Mouse (Mus musculus) embryo, embryonic 10.5 days (tissue): ENCODE measurements around the gene Atxn7.
"Not testable (repeated sequence)": the region's sequence is repeated elsewhere in the genome, so short reads cannot be mapped to it uniquely, and the experiment has no call there.

ENCODE experiments used
- DNase-seq: peaks from one replicate; pipeline ENCODE4 v3.0.0-alpha.2; 2015; ENCODE audit warnings: low spot score

Atxn7 gene

DNA sequence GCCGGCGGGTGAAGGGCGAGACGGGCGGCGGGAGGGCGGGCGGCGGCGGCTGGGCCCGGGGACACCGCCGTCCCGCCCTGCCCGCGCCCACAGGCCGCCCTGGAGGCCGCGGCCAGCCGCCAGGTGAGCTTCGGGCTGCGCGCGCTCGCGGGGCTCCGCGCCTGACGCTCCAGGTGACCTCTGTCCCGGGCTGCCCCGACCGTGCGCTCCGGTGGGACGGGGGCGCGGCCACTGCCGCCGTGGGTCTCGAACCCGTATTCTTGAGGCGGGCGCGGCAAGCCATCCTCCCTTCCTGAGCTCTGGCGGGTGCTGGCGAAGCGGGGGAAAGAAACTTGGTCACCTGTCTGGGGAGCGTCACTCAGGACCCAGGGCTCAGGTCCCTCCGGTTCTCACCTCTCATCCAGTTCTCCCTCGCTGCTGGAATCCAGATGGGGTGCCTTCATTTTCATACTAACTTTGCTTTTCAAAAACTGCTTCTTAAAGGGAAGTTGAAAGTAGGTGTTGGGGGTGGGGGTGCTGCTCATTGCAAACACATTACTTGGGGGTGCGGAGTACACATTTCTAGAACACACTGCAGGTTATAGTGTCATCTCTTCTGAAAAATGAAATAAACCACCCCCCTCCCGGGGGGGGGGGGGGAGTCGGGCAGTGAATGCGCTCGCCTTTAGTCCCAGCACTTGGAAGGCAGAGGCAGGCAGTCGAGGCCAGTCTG is at the start of gene Atxn7, which contains the start of gene Thoc7:
TSS of gene Atxn7 (plus strand) at position 40 of the 712 bp plus-strand sequence.
TSS of gene Thoc7 (minus strand) at position 452 of the 712 bp plus-strand sequence.
- peak; percentile 46 for DNase-seq

DNA sequence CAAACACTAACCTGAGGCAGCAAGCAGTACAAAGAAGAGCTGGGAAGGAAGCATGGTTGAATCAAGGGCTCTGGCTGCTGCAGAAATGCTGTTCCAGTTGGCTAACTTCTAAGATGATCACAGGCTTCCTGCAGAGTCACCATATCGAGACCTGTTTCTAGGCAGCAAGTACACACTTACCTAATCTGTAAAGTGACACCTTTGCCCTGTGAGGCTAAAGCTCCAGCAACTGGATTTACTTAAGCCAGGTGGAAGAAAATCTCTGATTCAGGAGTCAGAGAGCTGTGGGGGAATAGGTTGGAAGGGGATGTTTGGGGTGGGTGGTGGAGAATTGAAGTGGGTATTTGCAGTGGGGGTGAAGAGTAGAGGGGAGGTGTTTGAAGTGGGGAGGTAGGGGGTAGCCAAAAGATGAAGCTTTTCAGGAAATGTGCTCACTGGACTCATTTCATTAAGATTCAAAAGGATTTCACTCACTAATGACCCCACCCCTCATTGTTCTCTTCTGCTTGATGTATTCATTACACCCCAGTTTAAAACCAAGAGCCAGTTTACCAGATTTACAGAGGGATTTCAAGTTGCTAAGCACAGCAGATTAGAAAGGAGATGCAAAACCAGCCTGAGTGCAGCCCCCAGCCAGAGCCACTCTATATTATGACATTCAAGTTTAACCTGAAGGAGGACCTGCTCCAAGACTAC is 46.7 kb upstream of the Atxn7 start, which contains the start of gene Gm281:
TSS of gene Gm281 (minus strand) at position 92 of the 696 bp plus-strand sequence.
- DNase-seq, result no peak

DNA sequence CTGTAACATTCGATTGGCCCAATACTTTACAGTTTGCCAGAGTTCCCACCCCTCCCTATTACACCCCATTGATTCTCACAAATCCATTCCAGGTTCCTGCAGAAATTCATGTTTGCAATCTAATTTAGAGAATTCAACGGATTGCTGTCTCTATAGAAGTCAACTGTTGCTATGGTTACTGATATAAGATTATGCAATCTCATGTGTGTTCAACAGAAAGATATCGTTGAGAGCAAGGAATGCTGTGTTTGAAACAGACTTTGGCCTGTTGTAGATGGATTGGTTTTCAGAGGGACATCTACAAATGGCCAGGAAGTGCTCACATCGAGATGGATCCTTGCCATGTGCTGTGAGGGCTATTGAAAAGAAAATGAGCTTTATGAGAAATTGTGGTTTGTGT is 46.0 kb upstream of the Atxn7 start:
- DNase-seq, result no peak

DNA sequence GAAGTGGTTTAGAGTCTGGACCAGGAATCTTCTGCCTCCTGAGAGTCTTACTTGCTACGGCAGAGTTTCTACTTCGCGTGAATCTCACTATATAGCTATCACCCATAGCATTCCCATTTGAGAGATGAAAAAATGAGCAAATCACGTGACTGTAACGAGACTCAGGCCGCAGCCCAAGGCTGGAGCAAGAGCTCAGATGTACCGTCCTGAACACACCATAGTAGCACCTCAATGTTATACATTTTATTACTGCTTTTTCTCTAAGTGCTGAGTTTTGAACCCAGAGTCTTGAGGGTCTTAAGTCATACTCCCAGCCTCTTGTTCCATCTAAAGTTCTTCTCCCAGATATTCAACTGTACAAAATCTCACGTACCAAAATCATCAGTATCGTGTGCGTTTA is 44.0 kb upstream of the Atxn7 start:
- DNase-seq, result no peak

DNA sequence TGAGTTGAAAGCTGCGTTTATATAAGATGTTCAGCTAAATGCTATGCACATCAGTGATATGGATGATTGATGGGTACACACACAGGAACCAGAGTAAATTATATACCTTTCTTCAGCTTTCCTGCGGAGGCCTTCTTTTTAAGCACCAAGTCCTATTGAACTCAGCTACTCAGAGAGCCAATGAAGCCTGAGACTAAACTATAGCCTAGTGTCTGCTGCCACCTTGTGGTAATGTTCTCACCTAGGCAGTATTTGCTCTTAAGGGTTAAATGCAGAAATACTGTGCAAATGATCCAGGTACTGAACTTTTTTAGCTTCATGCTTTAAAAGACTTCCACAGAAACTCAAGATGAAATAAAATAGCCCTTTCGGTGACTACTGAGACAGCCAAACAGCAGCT is 43.6 kb upstream of the Atxn7 start:
- DNase-seq, result peak; percentile 92

DNA sequence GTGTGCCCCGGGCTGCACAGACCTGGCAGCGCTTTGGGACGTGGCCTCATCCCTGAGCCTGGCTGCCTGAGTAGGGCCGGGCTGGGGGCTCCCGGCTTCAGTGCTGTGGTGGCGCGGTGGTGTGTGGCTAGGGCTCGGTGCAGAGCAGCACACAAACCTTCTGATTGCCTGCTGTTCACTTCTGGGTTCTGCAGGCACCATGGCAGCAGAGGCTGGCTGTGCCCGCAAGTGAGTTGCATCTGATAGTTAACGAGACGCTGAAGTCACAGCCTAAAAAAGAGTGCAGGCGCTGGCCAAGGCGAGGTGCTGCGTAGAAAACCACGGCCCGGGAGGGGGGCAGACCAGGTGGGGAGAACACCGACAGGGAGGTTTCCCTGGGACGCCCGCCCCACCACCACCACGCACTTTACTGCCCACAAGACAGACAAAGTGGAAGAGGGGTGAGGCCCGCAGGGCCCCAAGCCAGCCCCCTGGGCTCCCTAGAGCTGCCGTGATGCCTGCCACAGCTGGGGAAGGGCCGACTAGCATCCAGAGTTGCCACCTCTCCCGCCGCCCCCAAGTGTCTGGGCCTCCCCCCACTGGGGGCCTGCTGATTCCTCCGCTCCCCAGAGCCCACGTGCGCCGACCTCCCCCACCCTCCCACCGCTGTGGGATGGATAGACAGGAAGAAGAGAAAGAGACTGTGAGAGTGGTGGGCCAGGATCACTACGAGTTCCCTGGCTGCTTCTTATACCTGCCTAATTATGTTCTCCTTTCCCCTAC is 27.8 kb upstream of the Atxn7 start:
- DNase-seq, result no peak

DNA sequence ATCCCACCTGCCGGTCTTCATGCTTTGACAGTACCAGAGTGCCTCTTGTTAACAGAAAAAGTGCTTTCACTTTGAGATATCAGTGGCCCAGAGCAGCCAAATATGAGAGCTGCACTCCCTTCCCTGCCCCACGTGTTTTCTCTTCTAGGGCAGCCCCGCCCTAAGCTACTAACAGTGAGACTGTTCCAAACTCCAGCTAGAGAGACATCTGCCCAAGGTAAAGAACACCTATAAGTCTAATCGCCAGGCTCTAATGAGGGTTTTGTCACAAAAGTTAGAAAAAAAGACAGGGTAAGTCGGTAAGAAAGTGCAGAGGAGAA is 27.2 kb upstream of the Atxn7 start:
- DNase-seq, result no peak

DNA sequence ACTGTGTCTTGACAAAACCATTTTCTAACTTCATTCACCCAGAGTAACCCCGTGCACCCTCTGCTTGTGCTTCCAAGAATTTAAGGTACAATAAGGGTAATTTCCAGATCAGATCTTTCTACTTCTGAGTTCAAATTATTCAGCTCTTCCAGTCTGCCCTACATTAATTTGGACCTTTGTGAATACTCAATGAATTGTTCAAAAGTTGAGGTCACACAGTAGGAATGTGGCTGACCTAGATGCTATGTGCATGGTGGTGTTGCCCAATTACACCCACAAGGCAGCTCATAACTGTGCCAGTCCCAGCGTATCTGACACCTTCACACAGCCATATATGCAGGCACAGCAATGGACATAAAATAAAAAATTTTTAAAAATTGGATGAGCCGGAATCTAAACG is 16.6 kb upstream of the Atxn7 start:
- DNase-seq, result no peak

DNA sequence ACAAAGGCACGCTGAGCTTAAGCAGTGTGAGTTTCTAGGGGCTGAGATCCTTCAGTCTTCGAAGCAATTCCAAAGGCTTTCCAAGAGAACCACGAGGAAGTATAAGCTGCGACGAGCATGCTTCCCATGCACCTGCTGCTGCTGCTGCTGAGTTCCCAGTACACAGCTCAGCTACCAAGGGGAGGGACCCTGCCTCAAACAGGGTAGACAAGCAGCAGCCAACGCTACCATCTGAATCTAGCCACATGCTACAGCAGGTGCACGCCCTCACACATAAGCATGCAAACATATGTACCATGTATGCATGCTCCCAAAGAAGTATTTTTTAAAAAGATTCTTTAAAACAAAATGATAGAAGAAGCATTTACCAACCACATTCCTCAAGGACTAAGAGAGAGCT is 12.9 kb upstream of the Atxn7 start:
- no peak for DNase-seq

DNA sequence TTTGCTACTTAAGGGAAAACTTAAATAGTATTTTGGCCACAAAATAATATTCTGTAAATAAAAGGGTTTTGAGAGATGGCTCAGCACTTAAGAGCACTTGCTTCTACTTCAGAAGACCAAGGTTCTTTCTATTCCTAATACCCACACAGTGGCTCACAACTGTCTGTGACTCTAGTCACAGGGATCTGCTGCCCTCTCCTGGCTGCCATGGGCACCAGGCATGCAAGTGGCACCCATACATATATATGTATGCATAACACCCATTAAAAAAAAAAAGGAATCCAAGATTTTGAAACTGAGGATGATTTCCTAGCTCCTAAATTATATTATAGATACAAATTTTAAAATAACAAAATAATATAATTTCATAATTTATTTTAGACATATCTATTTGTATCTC is 10.8 kb upstream of the Atxn7 start:
- peak; percentile 48 for DNase-seq

DNA sequence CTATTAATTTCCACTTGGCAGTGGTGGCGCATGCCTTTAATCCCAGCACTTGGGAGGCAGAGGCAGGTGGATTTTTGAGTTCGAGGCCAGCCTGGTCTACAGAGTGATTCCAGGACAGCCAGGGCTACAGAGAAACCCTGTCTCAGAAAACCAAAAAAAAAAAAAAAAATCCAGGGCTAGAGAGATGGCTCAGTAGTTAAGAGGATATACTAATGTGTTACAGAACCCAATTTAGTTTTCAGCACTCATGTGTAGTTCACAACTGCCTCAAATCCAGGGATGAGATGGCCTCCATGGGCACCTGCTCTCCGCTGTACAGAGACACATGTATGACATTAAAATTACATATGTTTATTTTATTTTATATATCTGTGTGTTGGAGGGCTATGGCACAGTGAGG is 9.1 kb upstream of the Atxn7 start:
- DNase-seq, result not testable (repeated sequence)

DNA sequence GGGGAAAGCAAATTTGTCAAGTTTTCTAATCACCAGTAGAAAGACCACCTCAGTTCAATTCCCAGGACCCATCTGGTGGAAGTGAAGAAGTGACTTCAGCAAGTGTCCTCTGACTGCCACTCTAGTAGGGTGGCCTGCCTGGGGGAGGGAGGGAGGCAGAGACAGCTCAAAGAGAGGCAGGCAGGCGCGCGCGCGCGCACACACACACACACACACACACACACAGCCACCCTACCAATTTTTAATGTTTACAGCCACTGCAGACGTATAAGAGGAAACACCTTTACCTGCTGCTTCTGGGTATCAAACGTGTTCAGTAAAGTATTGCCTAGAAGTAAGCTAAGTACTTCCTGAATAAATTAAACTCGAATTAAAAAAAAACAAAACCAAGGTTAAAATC is 1.2 kb upstream of the Atxn7 start:
- peak; percentile 61 for DNase-seq

DNA sequence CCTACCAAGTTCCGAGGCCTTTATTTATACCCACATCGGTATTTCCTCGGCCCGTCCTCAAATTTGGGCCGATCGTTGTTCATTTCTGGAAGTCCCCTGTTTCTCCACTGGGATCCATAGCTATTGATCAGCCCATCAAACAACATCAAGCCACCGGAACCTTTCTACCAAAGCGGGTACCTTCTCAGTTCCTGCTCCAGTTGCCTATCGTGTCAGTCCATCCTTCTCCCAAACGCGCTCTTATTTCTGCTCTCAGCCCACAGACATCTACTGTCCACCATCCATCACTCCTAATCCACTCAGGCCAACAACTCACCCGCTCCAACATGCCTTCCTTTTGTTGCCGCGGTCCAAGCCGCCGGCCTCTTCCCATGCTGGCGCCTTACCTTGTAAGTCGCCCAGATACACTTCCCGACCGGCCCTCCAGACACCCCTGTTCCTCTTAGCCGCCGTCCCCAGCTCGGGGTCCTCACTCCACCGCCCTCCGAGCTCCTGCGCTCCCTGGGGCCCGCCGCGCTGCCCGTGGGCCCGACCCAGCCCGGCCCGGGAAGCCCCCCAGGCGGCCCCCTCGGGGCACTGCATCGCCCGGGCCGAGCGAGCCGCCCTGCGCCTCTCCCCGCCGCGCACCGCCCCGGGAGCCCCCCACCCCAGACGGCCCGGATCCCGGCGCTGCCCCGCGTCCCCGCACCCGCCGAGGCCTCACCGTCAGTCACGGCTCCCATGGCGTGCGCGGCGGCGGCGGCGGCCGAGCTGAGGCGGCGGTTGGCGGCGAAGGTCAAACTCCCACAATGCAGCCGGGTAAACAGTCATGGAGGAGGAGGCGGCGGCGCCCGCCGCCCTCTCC is 536 bp upstream of the Atxn7 start:
- DNase-seq, result peak; percentile 71

DNA sequence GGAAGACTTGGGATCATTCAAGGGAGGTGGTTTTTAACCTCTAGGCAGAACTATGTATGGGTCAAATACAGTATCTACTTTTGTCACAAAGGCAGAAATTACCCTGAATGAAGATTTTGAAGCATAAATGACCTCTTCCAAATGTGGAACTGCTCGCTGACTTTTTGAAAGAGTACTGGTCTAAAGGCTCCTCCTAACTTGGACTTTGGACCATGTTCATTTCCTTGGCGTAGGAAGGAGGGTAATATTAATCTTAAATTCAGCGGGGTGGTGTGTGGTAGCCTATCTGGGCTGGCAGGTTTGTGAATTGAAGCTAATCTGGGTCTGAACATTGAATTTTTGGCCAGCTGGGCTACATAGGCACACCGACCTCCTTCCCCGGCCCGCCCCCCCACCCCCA is 1.2 kb downstream of the Atxn7 start:
- DNase-seq, result no peak

DNA sequence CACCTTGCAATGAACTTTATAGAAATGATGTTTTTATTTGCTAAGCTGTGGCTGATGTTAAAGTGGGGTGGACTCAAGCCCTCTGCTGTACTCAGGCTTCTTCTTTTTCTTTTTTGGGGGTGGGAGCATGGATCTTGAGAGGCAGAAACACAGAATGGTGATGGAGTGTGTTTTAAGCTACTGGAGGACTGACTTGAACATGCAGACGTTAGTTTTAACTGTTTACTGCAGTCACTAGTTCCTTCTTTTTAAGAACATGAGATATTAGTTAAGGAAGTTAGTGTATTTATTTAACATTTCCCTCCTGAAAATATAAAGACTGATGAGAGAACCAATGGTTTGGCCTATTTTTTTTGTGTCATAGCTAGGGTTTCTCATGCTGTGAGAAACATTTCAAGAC is 2.3 kb downstream of the Atxn7 start:
- no peak for DNase-seq

DNA sequence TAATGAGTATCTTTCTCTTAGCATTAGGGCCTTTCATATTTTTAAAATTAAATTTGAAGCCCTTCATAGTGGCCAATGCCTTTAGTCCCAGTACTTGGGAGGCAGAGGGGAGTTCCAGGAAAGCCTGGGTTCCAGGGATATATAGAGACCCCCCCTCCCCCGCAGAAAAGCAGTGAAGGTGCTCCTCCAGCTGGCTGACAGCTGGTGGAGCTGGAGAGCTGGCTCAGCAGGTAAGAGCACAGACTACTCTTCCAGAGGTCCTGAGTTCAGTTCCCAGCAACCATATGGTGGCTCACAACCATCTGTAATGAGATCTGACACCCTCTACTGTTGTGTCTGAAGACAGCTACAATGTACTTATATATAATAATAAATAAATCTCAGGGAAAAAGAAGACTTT is 6.4 kb downstream of the Atxn7 start:
- DNase-seq, result no peak

DNA sequence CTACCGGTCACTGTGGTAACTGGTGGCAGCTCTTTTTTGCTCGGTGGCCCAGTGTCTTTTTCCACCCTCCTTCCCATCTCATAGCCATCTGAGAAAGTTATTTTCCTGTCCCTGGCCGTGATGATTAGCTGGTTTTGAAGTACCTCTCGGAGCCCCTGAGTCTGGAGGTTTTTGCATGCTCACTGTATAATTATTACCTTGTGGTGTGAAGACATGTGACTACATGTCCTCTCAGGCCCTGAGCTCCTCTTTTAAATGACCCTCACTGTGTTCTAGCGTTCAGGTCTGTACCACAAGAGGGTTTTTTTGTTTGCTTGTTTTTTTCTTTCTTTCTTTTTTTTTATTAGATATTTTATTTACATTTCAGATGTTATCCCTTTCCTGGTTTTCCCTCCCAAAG is 7.2 kb downstream of the Atxn7 start:
- no peak for DNase-seq

DNA sequence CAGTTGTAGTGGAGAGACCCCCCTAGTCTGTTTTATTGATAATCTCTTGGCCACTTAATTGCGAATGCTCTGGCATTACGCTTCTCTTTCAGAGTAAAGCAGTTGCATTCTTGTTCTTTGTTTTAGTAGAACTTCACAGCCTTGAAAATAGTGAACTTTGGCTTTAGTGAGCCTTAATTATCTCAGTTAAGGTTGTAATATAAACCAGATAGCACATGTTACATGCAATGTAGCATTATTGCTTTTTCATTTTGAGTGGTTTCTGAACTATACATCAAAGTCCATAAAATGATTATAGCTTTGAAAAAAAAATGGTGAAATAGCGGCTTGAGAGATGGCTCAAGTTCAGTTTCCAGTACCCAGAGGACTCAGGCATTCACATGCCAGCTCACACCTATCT is 9.3 kb downstream of the Atxn7 start:
- no peak for DNase-seq

DNA sequence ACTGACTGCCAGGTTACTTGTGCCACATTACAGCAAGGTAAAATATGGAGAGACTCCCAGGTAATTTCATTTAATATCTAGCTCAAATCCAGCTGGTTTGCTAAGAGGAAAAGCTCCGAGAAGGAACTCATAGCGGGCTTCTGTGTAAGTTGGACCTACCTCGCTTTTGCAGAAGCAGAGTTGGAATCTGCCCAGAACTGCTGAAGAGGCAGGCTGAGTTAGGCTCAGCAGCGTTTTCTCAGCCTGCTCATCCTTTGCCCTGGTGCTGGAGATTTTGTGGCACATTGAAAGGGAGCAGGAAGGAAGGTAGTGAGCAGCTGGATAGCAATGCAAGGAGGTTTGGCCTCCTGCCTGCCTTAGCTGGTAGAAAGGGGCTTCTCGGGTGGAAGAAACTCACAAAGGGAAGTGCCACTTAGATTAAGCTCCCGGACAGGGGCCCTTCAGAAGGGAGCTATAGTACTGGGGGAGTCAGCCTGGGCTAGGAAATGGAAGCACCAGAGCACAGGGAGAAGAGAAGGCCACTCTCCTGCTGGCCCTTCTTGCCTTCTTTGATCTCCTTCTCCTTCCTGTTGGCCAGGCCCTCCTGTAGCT is 10.5 kb downstream of the Atxn7 start:
- no peak for DNase-seq

DNA sequence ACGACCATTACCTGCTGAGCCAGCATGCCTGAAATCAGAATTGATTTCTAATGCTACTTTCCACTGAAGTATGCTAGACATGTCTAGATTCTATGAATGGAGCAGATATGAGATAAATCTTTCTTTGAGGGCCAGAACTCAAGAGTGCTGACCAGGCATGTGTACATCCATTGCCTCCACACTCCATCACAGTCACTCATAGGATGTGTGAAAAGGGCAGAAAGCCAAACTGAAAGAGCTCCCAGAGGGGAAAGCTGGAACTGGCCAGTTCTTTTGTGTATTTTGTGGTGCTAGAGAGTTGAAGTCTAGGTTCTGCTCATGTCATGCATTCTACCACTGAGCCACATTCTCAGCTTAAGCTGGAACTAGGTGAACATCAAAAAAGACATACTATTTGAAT is 16.3 kb downstream of the Atxn7 start:
- DNase-seq, result no peak

DNA sequence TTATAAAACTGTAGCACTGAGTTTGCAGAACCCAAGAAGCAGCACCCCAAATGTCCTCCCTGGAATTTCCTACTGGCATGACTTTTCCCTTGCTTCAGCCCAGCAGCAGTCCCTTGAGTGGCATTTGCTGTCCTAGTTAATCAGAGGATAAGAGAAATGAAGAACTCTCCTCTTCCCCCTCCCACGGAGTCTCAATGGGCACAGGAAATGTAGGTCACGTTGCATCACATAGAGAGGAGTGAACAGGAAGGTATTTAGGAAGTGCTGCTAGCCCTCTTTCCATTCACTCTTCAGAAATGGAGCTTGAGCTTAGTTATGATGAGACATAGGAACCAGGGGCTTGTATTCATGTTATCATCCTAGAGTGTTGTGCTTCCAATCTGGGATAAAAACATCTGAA is 20.0 kb downstream of the Atxn7 start:
- no peak for DNase-seq

DNA sequence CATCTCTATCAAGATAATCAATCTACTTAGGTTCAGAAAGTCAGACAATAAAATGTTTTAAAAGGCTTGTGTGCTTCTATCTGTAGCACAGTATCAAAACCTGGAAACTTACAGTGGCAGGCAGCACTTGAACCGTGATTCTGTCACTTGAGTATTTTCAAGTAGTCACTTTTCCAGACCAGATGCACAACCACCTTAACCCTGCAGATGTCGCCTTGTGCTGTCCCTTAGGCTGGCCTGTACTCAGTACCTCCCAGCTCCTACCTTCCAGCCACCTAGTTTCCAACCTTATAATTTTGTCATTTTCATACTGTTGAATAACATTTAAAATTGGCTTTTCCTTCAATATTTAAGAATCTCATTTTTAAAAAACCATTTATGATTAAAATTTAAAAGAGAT is 20.9 kb downstream of the Atxn7 start:
- peak; percentile 14 for DNase-seq
